Mouse (Mus musculus) layer of hippocampus, adult 2 months (tissue): ENCODE measurements around the gene Zfp780b. TPM values are rescaled to one million over a fixed set of nuclear protein-coding genes. Genes with fewer than 3 reads are reported as not detected.
"Not testable (repeated sequence)": the region's sequence is repeated elsewhere in the genome, so short reads cannot be mapped to it uniquely, and the experiment has no call there.

ENCODE experiments used
- DNase-seq, 2 experiments: peaks; one replicate each; pipeline ENCODE4 v3.0.0; 2022; ENCODE audit warnings: low spot score in 2 of 2
- H3K27ac ChIP-seq: fragments of 200-600 bp; 2 replicates; pipeline ENCODE4 v1.8.1; 2022
- H3K4me3 ChIP-seq: fragments of 200-600 bp; 2 replicates; pipeline ENCODE4 v1.8.1; 2022; ENCODE audit warnings: mild to moderate bottlenecking
- CTCF ChIP-seq: fragments of 200-600 bp; conservative IDR thresholded peaks from 2 replicates; pipeline ENCODE4 v1.8.1; 2022; ENCODE audit warnings: antibody characterized with exemption, mild to moderate bottlenecking, moderate library complexity
- long read RNA-seq, 2 experiments: library from polyadenylated mRNA; stranded (forward); transcript quantifications; one replicate each; pipeline ENCODE4 v2.0.0; 2021; ENCODE audit warnings: borderline mapping rate in 2 of 2
- total RNA-seq, 2 experiments: library from RNA; stranded (reverse); gene quantifications; 2 replicates each; pipeline ENCODE4 v1.2.3; 2021

Zfp780b gene
- total RNA-seq, result 10 to 100 TPM; 19.3 to 21.8 TPM
- long read RNA-seq, experiment 1, partial matches to known transcripts, result 0 of 6 reads
- long read RNA-seq, experiment 1, other reads (novel, unspliced or antisense), result 5 of 6 reads
- long read RNA-seq, experiment 2, partial matches to known transcripts, result 4 of 10 reads
- long read RNA-seq, experiment 2, other reads (novel, unspliced or antisense), result 5 of 10 reads

DNA sequence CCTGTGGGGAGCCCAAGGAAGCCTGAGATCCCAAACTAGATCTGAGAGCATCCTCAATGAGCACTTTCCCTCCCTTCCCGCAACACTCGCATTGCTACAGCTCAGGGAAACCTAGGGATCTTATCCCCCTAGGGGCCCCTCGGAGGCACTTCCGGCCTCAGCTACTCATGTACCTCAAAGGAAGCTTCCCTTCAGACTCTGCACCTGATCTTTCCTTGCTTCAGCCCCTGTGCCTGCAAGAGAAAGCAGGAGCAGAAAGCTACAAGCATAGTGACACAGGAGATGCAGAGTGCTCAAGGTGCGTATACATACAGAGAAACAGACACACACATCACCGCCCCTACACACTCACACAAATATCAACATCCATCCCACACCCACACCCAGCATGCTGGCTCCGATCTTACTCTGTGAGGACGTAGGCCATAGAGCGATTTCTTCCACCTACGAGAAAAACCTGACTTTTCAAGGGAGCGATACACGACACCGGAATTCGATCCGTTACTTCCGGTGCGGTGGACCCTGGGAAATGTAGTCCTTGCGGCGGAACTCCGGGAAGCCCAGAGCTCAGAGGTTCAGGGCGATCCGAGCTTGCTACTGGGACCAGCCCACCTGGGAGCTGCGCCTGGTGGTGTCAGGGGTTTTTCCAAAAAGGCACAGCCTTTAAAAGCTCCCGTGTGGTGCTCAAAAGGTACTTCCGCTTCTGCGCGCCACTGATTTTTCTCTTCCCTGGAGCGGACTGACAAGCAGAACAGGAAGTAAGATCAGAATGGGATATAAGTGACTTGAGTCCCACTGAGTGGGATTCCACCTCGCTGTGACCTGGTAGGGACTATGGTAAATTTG is at the start of gene Zfp780b:
Gene Zfp780b, minus strand, starts transcription at position 489 of the 846 bp plus-strand sequence.
- Histone ChIP-seq H3K27ac (peak within 1 kb of the TSS; percentile 95), H3K4me3 (peak within 1 kb of the TSS; percentile 93)
- peak; percentile 78 to 79 for DNase-seq
- peak; percentile 31 for TF ChIP-seq CTCF

DNA sequence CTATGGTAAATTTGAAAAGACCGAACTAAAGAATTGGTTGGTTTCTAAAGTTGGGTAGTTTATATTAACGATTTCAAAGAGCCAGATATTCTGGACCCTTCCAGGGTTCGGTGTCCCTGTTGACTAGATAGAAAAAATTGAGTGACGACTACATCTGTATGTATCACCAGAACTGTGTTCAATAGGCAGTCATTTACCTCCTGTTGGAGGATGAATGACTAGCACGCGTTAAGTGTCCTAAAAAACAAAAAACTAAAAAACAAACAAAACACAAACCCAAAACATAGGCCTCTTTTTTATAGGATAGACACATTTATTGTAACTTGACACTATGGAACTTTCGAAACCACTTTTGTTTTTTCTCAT is 35.5 kb upstream of the Zfp780b start:
- no peak; the same call in 1 of the 2 replicates for TF ChIP-seq CTCF
- Histone ChIP-seq H3K4me3 (peak overlapping the region; percentile 69), H3K27ac (peak overlapping the region; percentile 82)
- no peak for DNase-seq

DNA sequence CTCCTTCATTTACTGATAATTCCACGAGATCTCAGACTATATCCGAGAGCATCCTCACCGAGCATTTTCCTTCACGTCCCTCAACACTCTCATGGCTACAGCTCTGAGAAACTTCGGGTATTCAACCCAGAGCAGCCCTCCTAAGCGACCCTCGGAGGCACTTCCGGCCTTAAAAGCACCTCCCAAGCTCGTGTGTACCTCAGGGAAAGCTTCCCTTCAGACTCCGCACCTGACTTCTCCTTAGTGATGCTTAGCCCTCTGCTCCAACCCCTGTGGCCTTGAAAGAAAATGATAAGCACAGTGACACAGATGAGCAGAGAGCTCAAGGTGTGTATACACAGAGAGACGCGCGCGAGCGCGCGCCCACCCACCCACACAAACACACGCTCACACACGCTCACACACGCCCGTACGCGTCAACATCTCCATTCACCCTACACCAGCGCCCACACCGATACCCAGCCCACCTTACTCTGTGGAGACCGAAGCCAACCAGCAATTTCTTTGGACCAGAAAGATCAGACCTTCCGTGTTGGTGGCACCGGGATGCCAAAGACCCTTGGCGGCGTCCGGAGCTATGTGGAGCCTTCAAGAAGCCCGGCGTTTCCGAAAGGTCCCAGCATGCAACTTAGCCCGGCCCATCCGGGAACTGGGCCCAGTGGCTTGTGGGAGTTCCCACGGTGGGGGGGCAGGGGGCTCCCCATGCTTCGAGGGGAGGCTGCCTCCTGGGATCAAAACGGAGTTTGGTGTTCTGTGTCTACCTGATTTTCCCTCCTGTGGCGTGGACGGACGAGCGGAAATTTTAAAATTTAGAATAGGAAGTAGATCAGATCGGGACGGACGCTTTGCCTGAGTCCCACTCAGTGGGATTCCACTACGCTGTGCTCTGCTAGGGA is 34.8 kb upstream of the Zfp780b start, which contains the start of gene Zfp850:
Gene Zfp850, minus strand, starts transcription at position 567 of the 896 bp plus-strand sequence.
- peak; percentile 71 to 78 for DNase-seq
- no peak for TF ChIP-seq CTCF
- H3K4me3 ChIP-seq, result peak within 1 kb of the TSS; percentile 69
- H3K27ac ChIP-seq, result peak within 1 kb of the TSS; percentile 82

DNA sequence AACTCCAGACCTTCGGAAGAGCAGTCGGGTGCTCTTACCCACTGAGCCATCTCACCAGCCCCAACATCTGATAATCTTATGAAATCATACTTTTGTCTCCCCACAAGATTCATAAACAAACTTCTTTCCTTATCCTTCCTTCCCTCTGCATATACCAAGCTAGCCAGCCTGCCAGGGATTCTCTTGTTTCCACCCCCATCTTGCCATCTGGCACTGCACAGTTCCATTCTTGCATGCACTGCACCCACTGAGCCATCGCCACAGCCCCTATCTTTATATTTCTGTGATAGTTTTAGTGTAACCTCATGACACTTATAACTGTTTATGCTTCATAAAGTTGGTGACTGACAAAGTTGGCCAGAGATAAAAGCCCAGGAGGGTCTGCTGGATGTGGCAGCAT is 31.3 kb upstream of the Zfp780b start:
- no peak overlapping the region for H3K4me3 ChIP-seq
- peak; percentile 57 to 74 for DNase-seq
- TF ChIP-seq CTCF, result no peak
- no peak overlapping the region; the same call in 1 of the 2 replicates for H3K27ac ChIP-seq

DNA sequence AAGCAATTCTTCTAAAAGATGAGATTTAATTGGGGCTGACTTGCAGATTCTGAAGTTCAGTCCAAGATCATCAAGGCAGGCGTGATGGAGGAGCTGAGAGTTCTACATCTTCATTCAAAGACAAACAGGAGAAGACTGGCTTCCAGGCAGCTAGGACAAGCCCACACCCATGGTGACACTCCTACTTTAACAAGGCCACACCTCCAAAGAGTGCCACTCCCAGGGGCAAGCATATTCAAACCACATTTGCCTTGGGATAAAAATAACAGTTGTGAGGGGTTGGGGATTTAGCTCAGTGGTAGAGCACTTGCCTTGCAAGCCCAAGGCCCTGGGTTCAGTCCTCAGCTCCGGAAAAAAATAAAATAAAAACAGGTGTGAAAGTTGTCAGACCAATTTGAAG is 3.2 kb upstream of the Zfp780b start:
- no peak for TF ChIP-seq CTCF
- DNase-seq, result no peak
- Histone ChIP-seq H3K4me3 (no peak overlapping the region), H3K27ac (no peak overlapping the region)

DNA sequence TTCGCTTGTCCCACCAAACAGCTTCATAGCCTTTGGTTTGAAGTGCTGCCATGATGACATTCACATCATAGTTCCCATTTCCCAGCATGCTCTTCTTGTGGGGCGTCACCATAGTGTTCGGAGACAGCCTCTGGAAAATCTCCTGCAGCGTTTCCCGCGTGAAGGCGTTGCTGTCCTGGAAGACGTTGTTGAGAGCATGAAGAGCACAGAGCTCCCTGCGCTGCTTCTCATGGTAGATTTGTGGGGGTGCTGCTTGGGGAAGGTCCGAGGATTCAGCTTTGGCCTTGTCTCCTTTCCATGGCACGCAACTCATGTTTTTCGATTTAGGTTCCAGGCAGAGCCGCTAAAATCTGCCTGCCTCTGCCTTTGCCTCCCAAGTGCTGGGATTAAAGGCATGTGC is 29.5 kb downstream of the Zfp780b start:
- not testable (repeated sequence) for H3K4me3 ChIP-seq, DNase-seq, H3K27ac ChIP-seq

DNA sequence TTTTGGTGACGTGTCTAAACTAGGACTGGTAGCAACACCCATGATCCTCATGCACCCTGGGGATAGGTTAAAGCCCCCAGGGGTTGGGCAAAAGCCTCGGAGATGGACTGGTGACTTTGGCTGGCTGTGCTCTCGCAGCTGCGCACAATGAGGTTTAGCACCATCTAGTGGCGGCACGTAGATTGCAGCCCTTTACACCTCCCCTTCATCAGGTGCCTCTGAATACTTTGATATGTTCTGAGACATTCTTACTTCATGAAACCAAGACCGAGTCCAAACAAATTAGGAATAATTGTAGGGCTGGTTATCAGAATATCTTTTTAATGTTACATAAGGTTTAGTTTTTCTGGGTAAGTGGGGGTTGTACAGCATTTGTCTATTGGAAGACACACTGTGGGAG is 37.1 kb downstream of the Zfp780b start:
- TF ChIP-seq CTCF, result peak; percentile 66
- DNase-seq, result peak in 1 of 2 experiments; percentile 36
- H3K4me3 ChIP-seq, H3K27ac ChIP-seq: not testable (repeated sequence)

DNA sequence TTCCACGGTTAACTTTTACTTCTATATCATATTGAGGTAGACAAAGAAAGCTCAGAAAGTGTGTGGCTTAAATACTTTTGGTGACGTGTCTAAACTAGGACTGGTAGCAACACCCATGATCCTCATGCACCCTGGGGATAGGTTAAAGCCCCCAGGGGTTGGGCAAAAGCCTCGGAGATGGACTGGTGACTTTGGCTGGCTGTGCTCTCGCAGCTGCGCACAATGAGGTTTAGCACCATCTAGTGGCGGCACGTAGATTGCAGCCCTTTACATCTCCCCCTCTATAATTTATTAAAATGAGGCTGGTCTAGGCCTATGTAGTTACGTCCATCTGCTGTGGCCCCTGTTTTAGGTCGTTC is 45.2 kb downstream of the Zfp780b start:
- not testable (repeated sequence) for H3K27ac ChIP-seq, DNase-seq, H3K4me3 ChIP-seq

DNA sequence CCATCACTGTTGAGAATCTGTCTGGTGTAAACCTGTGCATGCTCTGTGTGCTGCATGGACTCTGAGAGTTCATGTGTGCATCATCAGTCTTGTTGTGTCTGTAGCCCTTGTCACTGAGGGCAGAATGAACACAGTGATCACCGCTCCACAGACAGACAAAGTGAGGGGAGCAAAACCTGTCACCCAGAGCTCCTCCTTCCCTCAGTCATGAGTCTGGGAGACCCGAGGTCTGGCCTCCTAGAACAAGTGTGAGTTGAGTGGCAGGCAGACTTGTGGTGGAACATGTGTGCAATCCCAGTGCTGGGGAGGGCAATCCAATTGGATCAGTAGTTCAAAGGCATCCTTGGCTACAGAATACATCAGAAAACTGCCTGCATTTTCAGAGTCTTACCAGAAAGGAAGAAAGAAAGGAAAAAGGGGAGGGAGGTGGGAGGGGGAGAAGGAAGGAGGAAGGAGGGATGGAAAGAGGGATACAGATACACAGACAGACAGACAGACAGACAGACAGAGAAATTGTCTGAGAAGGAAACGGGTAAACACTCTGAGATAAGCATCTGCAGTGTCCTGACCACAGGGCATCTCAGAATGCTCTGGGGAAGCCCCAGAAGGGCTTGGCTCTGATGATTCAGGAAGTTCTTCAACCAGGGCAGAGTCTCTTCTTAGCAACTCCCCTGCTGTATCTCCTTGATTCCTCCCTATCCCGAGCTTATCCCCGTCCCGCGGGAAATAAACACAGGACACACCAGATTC is 45.7 kb downstream of the Zfp780b start:
- no peak for TF ChIP-seq CTCF
- H3K27ac ChIP-seq, result no peak overlapping the region
- no peak overlapping the region; the same call in 1 of the 2 replicates for H3K4me3 ChIP-seq
- DNase-seq, result no peak

DNA sequence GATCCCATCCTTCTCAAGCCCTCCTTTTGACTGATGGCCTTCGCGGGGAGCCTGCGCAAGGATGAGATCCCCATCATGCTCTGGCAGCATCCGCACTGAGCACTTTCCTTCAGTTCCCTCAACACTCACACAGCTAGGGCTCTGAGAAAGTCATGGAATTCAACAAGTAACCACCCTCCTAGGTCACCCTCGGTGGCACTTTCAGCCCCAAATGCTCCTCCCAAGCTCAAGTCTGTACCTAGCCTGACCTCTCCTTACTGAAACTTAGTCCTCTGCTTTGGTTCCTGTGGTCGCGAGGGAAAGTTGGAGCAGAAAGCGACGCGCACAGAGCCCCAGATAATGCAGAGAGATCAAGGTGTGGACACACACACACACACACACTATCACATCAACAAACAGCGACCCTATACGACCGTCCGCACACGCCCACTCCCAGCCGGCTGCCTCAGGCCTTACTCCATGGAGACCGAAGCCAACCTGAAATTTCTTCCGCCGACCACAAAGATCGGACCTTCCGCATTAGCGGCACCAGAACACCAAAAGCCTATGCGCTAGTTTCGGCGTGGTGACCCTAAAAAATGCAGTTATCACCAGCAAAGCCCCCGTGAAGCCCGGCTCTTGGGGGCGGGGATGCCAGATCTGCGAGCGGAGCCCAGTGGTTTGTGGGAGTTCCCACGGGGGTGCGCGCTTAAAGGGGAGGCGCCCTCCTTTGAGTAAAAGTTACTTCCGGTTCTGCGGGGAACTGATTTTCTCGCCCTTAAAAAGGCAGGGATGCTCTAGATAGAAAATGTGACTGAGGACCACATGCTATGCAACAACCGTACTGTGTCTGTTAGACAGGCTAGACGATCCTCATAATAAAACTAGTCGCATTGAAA is 49.9 kb downstream of the Zfp780b start, which contains the start of gene Zfp974:
Gene Zfp974, minus strand, starts transcription at position 643 of the 878 bp plus-strand sequence.
- peak; percentile 57 to 61 for DNase-seq
- Histone ChIP-seq H3K27ac (peak within 1 kb of the TSS; percentile 88), H3K4me3 (peak within 1 kb of the TSS; percentile 77)
- 0 out of 2 replicates have a peak, but pooled peaks have one; percentile 2 for TF ChIP-seq CTCF

DNA sequence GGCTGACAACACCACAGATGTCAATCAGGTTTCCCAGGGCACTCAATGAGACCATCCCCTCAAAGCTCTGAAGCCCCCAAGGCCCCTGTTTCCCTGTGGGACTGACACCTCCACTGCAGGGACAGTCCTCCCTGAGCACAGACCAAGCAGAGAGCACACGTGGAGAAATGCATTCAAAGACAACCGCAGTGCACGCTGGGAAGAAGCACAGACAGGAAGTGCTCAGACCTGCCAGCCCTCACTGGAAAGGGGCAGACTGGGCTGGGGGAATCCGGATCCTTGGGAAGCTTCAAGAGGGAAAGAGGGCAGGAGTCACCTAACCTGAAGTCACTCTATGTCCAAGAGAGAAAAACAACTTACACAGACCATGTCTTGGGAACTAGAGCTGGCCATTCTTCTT is 51.9 kb downstream of the Zfp780b start:
- not testable (repeated sequence) for DNase-seq, H3K4me3 ChIP-seq, H3K27ac ChIP-seq

DNA sequence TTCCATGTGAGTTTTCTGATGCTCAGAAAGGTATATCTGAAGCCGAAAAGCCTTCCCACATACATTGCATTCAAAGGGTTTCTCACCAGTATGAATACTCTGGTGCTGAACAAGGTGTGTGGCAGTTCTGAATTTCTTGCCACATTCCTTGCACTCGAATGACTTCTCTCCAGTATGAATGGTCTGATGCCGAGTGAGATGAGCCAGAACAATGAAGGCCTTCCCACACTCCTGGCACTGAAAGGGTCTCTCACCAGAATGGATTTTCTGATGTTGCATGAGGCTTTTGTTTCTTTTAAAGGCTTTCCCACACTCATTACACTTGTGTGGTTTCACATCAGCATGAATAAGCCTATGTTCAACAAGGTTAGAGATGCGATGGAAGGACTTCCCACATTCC is 68.0 kb downstream of the Zfp780b start:
- H3K27ac ChIP-seq, DNase-seq, H3K4me3 ChIP-seq: not testable (repeated sequence)

Other genes with a start within 250 kb of the Zfp780b start
- 10 to 100 TPM; 37.5 to 38.6 TPM for gene Zfp60, start 247.8 kb downstream of the Zfp780b start, total RNA-seq
- 1 to 10 TPM; 7.6 to 8.7 TPM for gene Zfp626, start 172.0 kb downstream of the Zfp780b start, total RNA-seq
- 1 to 10 TPM; 4.0 to 4.4 TPM for gene Zfp59, start 140.6 kb downstream of the Zfp780b start, total RNA-seq
- 1 to 10 TPM; 2.6 to 2.9 TPM for gene Zfp607a, start 121.6 kb downstream of the Zfp780b start, total RNA-seq
- gene Zfp974, start 49.7 kb downstream of the Zfp780b start, total RNA-seq, result 10 to 100 TPM; 15.2 to 18.7 TPM
- 1 to 10 TPM; 6.1 to 6.9 TPM for gene Zfp850, start 34.9 kb upstream of the Zfp780b start, total RNA-seq
- gene Psmc4, start 70.9 kb upstream of the Zfp780b start, total RNA-seq, result 100 to 1,000 TPM; 132 to 133 TPM
- 1 to 10 TPM in 1 of 2 experiments, under 1 TPM in 1; 0.95 to 1.2 TPM for gene Fcgbp, start 92.1 kb upstream of the Zfp780b start, total RNA-seq
- under 1 TPM in 1 of 2 experiments, not detected in 1; 0.05 TPM for gene 9530053A07Rik, start 150.3 kb upstream of the Zfp780b start, total RNA-seq
- 10 to 100 TPM; 51.7 to 52.3 TPM for gene Fbl, start 190.5 kb upstream of the Zfp780b start, total RNA-seq
- 10 to 100 TPM; 44.7 to 46.9 TPM for gene Dyrk1b, start 200.3 kb upstream of the Zfp780b start, total RNA-seq